Mouse (Mus musculus) ES-Bruce4 (cell line): Measurements from ENCODE around the gene Actl11. TPM values are rescaled to one million over a fixed set of nuclear protein-coding genes. Genes with fewer than 3 reads are reported as not detected.

Experiments
- H3K27ac ChIP-seq: 2 replicates; pipeline ENCODE4 v1.5.1; 2012; ENCODE audit warnings: low read length, inconsistent platforms; ENCODE audit not compliant: insufficient read depth
- H3K27me3 ChIP-seq: 2 replicates; pipeline ENCODE4 v1.6.1; 2012; ENCODE audit warnings: mild to moderate bottlenecking, low read length, inconsistent platforms; ENCODE audit not compliant: control insufficient read depth, poor library complexity, insufficient read depth, severe bottlenecking
- H3K36me3 ChIP-seq: 2 replicates; pipeline ENCODE4 v1.6.1; 2012; ENCODE audit warnings: inconsistent platforms, mild to moderate bottlenecking, low read length, moderate library complexity; ENCODE audit not compliant: control insufficient read depth, poor library complexity, insufficient read depth, severe bottlenecking
- H3K4me1 ChIP-seq: one replicate; pipeline ENCODE4 v1.8.1; 2011; ENCODE audit warnings: low read length; ENCODE audit not compliant: control insufficient read depth, insufficient read depth
- H3K4me3 ChIP-seq: 2 replicates; pipeline ENCODE4 v1.5.1; 2011; ENCODE audit warnings: low read depth, mild to moderate bottlenecking, low read length
- H3K9ac ChIP-seq: 2 replicates; pipeline ENCODE4 v1.6.1; 2012; ENCODE audit warnings: low read depth, mild to moderate bottlenecking, inconsistent platforms; ENCODE audit not compliant: poor library complexity, severe bottlenecking
- H3K9me3 ChIP-seq: replicated peaks from 2 replicates; pipeline ENCODE4 v1.6.1; 2012; ENCODE audit warnings: mild to moderate bottlenecking, low read length, inconsistent platforms; ENCODE audit not compliant: control insufficient read depth, poor library complexity, insufficient read depth, severe bottlenecking
- CTCF ChIP-seq: IDR thresholded peaks from one replicate; pipeline ENCODE4 v1.8.1; 2011; ENCODE audit warnings: low read depth, low read length
- EP300 ChIP-seq: IDR thresholded peaks from 2 replicates; pipeline ENCODE4 v1.6.1; 2011; ENCODE audit warnings: low read depth, low read length; ENCODE audit not compliant: insufficient read depth
- POLR2A ChIP-seq: IDR thresholded peaks from one replicate; pipeline ENCODE4 v1.8.1; 2011; ENCODE audit warnings: low read length; ENCODE audit not compliant: insufficient read depth
- polyA plus RNA-seq: library from polyadenylated mRNA; stranded (reverse); fragments of >200 nt; gene quantifications from 2 replicates; pipeline ENCODE4 v1.2.4, GENCODE M21; 2011; ENCODE audit warnings: low read depth; ENCODE audit not compliant: missing spikeins, insufficient read depth, insufficient read length

Actl11 gene
- polyA plus RNA-seq, 1 experiment = not detected

DNA sequence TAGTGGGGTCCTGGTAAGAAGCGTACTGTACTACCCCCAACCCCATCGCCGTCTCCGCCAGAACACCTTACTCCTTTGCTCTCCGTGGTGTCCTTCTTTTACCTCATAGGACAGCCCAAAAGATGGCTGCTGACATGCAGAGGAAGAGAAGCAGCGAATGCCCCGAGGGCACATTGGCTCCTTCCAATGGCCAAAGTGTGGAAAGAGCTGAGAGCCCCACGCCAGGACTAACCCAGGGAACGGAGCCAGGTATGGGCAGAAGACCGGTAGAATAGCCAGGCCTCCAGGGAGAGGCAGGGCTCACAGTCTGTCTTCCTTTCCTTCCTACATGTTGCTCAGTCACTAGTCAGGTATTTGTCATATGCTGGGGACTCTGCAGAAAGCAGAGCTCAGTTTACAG lies 29.7 kb upstream of the Actl11 start:
- H3K9ac ChIP-seq = no peak overlapping the region
- no peak overlapping the region for H3K27ac ChIP-seq
- no peak overlapping the region for H3K4me3 ChIP-seq
- no peaks in the 10 kb centered on the region for H3K27me3 ChIP-seq
- no peak for TF ChIP-seq POLR2A
- no peak for TF ChIP-seq CTCF
- no peak for TF ChIP-seq EP300
- peaks cover 3% of the 10 kb centered on the region for H3K4me1 ChIP-seq
- no peaks in the 10 kb centered on the region for H3K36me3 ChIP-seq
- no peaks in the 10 kb centered on the region for H3K9me3 ChIP-seq

DNA sequence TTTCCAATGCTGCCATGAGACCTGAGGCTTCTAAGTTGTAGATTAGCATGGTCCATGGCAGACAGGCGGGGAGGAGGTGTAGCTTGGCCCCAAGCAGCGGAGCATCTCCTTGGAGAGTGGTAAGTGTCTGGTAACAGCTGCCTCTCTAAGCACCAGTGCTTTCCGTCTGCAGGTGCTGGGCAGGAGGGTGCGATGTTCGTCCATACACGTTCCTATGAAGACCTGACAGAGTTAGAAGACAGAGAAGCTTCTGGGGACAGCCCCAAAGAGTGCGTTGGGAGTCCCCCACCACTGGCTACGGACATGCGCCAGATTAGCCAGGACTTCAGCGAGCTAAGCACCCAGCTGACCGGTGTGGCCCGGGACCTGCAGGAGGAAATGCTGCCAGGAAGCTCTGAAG lies 28.4 kb upstream of the Actl11 start:
- Histone ChIP-seq H3K9ac (no peak overlapping the region), H3K27me3 (no peaks in the 10 kb centered on the region)
- TF ChIP-seq POLR2A = no peak
- TF ChIP-seq EP300 = no peak
- no peak for TF ChIP-seq CTCF

DNA sequence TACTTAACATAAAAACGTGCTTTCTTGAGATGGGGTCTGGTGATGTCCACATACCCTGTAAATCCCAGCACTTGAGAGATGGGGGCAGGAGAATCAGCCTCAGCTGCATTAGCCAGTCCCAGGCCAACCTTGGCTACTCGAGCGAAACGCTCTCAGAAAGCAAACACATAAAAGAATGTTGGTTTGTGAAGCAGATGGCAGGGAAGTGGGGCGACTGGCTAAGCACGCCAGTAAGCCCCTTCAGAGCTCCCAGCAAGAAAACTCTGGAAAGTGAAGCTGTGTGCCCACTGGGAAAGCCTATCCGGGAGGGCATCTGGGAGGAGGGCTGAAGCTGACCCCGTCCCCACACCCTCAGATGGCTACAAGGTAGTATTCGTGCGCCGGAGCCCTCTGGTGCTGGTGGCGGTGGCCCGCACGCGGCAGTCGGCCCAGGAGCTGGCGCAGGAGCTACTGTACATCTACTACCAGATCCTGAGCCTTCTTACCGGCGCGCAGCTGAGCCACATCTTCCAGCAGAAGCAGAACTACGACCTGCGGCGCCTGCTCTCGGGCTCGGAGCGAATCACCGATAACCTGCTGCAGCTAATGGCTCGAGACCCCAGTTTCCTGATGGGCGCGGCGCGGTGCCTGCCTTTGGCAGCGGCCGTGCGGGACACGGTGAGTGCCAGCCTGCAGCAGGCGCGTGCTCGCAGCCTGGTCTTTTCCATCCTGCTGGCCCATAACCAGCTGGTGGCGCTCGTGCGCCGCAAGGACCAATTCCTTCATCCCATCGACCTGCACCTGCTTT lies 27.2 kb upstream of the Actl11 start:
- peak overlapping the region; percentile 19 for H3K9ac ChIP-seq
- no peak overlapping the region for H3K27ac ChIP-seq
- H3K4me1 ChIP-seq = peaks cover 3% of the 10 kb centered on the region
- no peaks in the 10 kb centered on the region for H3K27me3 ChIP-seq
- no peaks in the 10 kb centered on the region for H3K9me3 ChIP-seq
- H3K4me3 ChIP-seq = peak overlapping the region; percentile 71
- H3K36me3 ChIP-seq = no peaks in the 10 kb centered on the region
- TF ChIP-seq POLR2A = no peak
- peak; percentile 97 for TF ChIP-seq CTCF
- peak; percentile 67; the same call in 1 of the 2 replicates for TF ChIP-seq EP300

More for the DNA sequence above, 28.4 kb upstream of the Actl11 start:
- H3K36me3 ChIP-seq = no peaks in the 10 kb centered on the region
- peaks cover 3% of the 10 kb centered on the region for H3K4me1 ChIP-seq
- no peak overlapping the region for H3K27ac ChIP-seq
- no peaks in the 10 kb centered on the region for H3K9me3 ChIP-seq
- no peak overlapping the region for H3K4me3 ChIP-seq

DNA sequence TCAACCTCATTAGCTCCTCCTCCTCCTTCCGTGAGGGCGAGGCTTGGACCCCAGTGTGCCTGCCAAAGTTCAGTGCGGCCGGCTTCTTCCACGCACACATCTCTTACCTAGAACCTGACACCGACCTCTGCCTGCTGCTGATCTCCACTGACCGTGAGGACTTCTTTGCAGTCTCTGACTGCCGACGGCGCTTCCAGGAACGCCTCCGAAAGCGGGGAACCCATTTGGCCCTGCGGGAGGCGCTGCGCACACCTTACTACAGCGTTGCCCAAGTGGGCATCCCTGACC lies 26.7 kb upstream of the Actl11 start:
- peak overlapping the region; percentile 71 for H3K4me3 ChIP-seq
- H3K27me3 ChIP-seq = no peaks in the 10 kb centered on the region
- TF ChIP-seq POLR2A (no peak), EP300 (no peak), CTCF (peak; percentile 5)

DNA sequence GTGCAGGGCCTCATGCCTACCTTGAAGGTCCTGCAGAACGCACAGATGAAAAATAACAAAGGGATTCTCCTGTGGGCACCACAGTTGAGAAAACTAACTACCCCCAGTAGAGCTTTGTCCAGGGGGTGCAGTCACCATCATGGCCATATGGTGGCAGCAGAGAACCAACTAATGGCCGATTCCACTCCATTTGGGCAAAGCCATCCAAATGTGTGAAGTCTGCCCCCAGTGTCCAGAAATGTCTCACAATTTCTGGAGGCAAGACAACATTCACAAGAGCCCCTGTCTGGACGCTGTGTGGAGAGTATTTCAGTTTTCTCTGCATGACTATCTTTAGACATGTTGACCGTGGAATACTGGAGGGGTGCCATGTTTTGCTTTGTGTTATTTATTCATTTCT lies 23.5 kb upstream of the Actl11 start:
- Histone ChIP-seq H3K9ac (no peak overlapping the region), H3K27me3 (no peaks in the 10 kb centered on the region), H3K4me1 (peaks cover 4% of the 10 kb centered on the region), H3K27ac (no peak overlapping the region), H3K9me3 (no peaks in the 10 kb centered on the region), H3K36me3 (no peaks in the 10 kb centered on the region), H3K4me3 (no peak overlapping the region)
- peak; percentile 97 for TF ChIP-seq CTCF
- TF ChIP-seq POLR2A = no peak

More for the DNA sequence above, 26.7 kb upstream of the Actl11 start:
- H3K4me1 ChIP-seq = peaks cover 3% of the 10 kb centered on the region
- H3K9me3 ChIP-seq = no peaks in the 10 kb centered on the region
- no peak overlapping the region for H3K27ac ChIP-seq
- no peaks in the 10 kb centered on the region for H3K36me3 ChIP-seq
- H3K9ac ChIP-seq = no peak overlapping the region

DNA sequence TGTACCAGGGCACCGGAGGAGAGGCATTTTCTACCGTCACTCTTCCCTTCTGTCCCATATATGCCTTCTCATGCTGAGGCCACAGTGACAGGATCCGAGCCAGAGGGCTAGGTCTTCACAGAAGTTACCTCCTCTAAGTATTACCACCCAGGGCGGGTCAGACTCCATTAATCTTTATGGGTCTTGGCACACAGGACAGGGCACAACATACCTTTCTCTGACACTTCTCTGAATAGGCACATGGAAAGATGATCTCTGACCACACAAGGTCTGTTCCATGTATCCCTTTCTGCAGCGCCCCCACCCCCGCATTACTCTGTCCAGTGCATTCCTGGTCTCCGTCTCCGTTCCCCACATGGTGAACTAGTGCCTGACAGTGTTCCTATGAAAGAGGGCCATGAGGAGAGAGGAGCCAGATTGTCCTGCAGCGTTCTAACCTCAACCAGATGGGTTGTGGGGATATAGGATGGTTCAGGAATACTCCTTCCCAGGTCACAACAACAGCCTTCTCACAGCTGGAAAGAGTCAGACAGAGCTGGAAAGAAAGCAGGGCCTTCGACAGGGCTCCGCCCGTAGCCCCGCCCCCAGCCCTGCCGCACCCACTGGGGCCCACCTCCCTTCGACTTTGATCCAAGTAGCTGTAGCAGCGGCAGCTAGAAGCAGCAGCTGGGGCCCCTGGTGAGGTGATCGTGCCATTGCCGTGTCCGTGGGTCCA lies 21.9 kb upstream of the Actl11 start, which contains the start of gene Mst1r:
Gene Mst1r, plus strand, starts transcription at position 622 of the 715 bp plus-strand sequence.
- Histone ChIP-seq H3K27ac (no peak within 1 kb of the TSS), H3K9ac (peak within 1 kb of the TSS; percentile 32; the same call in 1 of the 2 replicates), H3K4me1 (peaks cover 2% of the 10 kb centered on the region), H3K36me3 (no peaks in the 10 kb centered on the region), H3K4me3 (peak within 1 kb of the TSS; percentile 67), H3K27me3 (no peaks in the 10 kb centered on the region), H3K9me3 (no peaks in the 10 kb centered on the region)
- TF ChIP-seq CTCF (no peak), POLR2A (no peak), EP300 (no peak)
